Mouse (Mus musculus): ENCODE data around the gene Klf9. TPM values are rescaled to one million over a fixed set of nuclear protein-coding genes. Genes with fewer than 3 reads are reported as not detected.

The Klf9 gene
- polyA plus RNA-seq, 1 experiment from 2014 or later, result 4.6 TPM

DNA sequence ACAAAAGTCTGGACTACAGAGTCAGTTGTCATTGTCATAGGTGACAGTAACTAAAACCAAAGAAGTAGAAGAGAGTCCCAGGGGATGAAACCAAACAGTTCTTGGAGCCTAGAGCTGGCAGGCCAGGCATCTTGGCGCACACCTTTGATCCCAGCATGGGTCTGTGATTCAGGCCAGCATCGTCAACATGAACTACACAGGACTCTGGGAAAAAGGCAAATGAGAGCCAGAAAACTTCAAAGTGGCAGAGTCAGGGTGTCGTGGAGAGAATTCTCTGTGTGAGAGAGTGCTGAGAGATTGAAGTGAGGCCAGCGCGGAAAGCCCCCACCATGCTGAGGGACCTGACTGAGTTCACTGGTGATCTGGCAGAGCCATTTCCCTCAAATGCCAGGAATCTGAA lies 29.4 kb downstream of the Klf9 start:
- H3K27ac ChIP-seq, result no peak overlapping the region
- no peaks in the 10 kb centered on the region for H3K36me3 ChIP-seq
- no peaks in the 10 kb centered on the region for H3K4me1 ChIP-seq
- no peaks in the 10 kb centered on the region for H3K27me3 ChIP-seq
- H3K9ac ChIP-seq, result no peak overlapping the region
- no peaks in the 10 kb centered on the region for H3K9me3 ChIP-seq
- no peak overlapping the region for H3K4me2 ChIP-seq
- no peak overlapping the region for H3K4me3 ChIP-seq
- no peak for ATAC-seq (ENCODE audit: insufficient number of reproducible peaks, low FRiP score, low TSS enrichment, low read depth)
- WGBS, result 63% methylated on average over 5 of the region's 5 CpGs

DNA sequence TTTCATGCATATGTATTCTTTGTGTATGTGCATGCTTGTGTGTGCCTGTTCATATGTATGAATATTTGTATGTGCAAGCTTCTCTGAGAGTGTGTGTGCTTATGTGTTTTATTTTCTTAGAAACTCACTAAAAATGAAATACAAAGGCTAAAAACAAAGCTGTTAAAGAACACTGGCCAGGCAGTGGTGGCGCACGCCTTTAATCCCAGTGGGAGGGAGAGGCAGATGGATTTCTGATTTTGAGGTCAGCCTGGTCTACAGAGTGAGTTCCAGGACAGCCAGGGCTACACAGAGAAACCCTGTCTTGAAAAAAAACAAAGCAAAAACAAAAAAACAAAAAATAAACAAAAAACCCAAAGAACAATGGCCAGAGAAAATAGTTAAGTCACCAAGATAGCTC lies 30.1 kb downstream of the Klf9 start:
- Histone ChIP-seq H3K4me1 (no peaks in the 10 kb centered on the region), H3K9me3 (no peaks in the 10 kb centered on the region), H3K27me3 (no peaks in the 10 kb centered on the region), H3K4me3 (no peak overlapping the region), H3K4me2 (no peak overlapping the region), H3K9ac (no peak overlapping the region), H3K36me3 (no peaks in the 10 kb centered on the region), H3K27ac (no peak overlapping the region)
- no peak for ATAC-seq (ENCODE audit: insufficient number of reproducible peaks, low FRiP score, low TSS enrichment, low read depth)
- 78% methylated on average over 2 of the region's 2 CpGs for WGBS

- H3K9ac ChIP-seq, result no peak overlapping the region
- H3K36me3 ChIP-seq, result no peaks in the 10 kb centered on the region
- no peak overlapping the region for H3K27ac ChIP-seq
- no peak for ATAC-seq (ENCODE audit: insufficient number of reproducible peaks, low FRiP score, low TSS enrichment, low read depth)
- H3K4me2 ChIP-seq, result no peak overlapping the region
- 83% methylated on average over 3 of the region's 3 CpGs for WGBS
- H3K4me3 ChIP-seq, result no peak overlapping the region
- H3K27me3 ChIP-seq, result no peaks in the 10 kb centered on the region
- H3K4me1 ChIP-seq, result no peaks in the 10 kb centered on the region
- H3K9me3 ChIP-seq, result no peaks in the 10 kb centered on the region
Measured at GRCm38 (mm10) chr19:23175090-23175489, 34.1 kb downstream of the Klf9 start.

DNA sequence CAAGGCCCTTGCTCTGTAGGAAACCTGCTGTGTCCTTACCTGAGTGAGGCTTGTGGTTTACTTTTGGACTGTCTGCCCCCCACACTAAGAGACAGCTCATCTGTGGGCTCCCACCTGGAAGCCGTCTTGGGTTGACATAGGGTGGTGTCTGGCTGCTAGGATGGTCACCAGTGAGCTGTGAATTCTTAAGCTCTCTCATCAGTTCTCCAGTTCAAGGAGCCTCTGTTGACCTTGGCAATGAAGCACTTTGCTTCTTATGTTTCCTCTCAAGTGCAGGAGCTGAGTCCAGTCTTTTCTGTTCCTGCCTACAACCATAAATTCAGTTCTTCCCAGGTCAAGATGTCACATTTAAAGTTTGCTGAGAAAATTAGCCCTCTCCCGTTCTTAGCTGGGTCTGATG lies 34.5 kb downstream of the Klf9 start:
- no peak for ATAC-seq (ENCODE audit: insufficient number of reproducible peaks, low FRiP score, low TSS enrichment, low read depth)
- Histone ChIP-seq H3K27me3 (no peaks in the 10 kb centered on the region), H3K9me3 (no peaks in the 10 kb centered on the region), H3K9ac (no peak overlapping the region), H3K27ac (no peak overlapping the region), H3K4me3 (no peak overlapping the region), H3K36me3 (no peaks in the 10 kb centered on the region), H3K4me1 (no peaks in the 10 kb centered on the region), H3K4me2 (no peak overlapping the region)
- 59% methylated on average over 2 of the region's 2 CpGs for WGBS

DNA sequence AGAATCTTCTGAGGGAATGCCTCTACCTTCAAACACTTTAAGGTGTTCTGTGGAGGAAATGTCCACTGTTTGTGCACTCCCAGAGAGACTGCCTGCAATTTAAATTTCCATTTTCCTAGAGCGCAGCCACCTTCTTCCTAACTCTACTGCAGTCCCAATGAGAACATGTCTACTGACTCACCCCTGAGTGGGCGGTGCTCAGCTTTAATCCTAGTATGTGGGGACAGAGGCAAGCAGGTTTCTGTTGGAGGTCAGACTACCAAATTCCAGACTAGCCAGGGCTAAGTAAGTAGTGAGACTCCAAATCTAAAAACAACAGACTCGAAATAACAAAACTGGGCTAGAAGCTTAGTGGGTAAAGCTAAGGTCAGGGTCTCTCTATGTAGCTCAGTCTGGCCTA lies 37.5 kb downstream of the Klf9 start:
- 91% methylated on average over 3 of the region's 3 CpGs for WGBS
- Histone ChIP-seq H3K36me3 (peaks cover 3% of the 10 kb centered on the region; the same call in 1 of the 2 replicates), H3K27me3 (no peaks in the 10 kb centered on the region), H3K9me3 (no peaks in the 10 kb centered on the region), H3K4me3 (no peak overlapping the region), H3K27ac (no peak overlapping the region), H3K4me1 (no peaks in the 10 kb centered on the region), H3K9ac (no peak overlapping the region), H3K4me2 (no peak overlapping the region)
- ATAC-seq (ENCODE audit: insufficient number of reproducible peaks, low FRiP score, low TSS enrichment, low read depth), result no peak

GRCm38 (mm10) chr19:23183493-23183892 lies 42.5 kb downstream of the Klf9 start:
- no peaks in the 10 kb centered on the region for H3K4me1 ChIP-seq
- no peak overlapping the region for H3K27ac ChIP-seq
- H3K9ac ChIP-seq, result no peak overlapping the region
- H3K4me2 ChIP-seq, result no peak overlapping the region
- no peaks in the 10 kb centered on the region for H3K9me3 ChIP-seq
- ATAC-seq (ENCODE audit: insufficient number of reproducible peaks, low FRiP score, low TSS enrichment, low read depth), result no peak
- peaks cover 3% of the 10 kb centered on the region; the same call in 1 of the 2 replicates for H3K36me3 ChIP-seq
- 89% methylated on average over 4 of the region's 4 CpGs for whole genome bisulfite sequencing
- no peak overlapping the region for H3K4me3 ChIP-seq
- H3K27me3 ChIP-seq, result no peaks in the 10 kb centered on the region

GRCm38 (mm10) chr19:23184068-23184467 lies 43.0 kb downstream of the Klf9 start:
- Histone ChIP-seq H3K4me3 (no peak overlapping the region), H3K27ac (no peak overlapping the region), H3K27me3 (no peaks in the 10 kb centered on the region), H3K9ac (no peak overlapping the region), H3K4me2 (no peak overlapping the region), H3K9me3 (no peaks in the 10 kb centered on the region), H3K36me3 (peaks cover 3% of the 10 kb centered on the region; the same call in 1 of the 2 replicates), H3K4me1 (no peaks in the 10 kb centered on the region)
- 44% methylated on average over 4 of the region's 4 CpGs for WGBS
- ATAC-seq (ENCODE audit: insufficient number of reproducible peaks, low FRiP score, low TSS enrichment, low read depth), result no peak

DNA sequence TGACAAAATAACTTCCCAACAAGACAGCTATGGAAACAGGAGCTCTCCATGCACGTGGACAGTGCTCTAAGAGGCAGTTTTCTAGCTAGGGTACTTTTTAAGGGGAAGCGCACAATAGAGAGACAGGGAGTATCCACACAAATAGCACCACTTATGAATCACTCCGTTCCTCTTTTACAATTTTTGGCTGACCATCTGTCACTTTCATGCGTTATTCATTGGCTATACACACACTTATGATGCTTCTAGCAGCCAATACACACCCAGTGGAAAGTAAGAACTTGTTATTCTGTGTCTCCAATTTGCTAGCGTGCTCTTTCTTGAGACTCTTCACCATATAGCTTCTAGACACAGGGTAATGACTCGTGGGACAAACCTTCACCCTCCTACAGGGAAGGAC lies 46.7 kb downstream of the Klf9 start:
- Histone ChIP-seq H3K36me3 (peaks cover 3% of the 10 kb centered on the region; the same call in 1 of the 2 replicates), H3K4me3 (no peak overlapping the region), H3K4me1 (no peaks in the 10 kb centered on the region), H3K9me3 (no peaks in the 10 kb centered on the region), H3K9ac (no peak overlapping the region), H3K27ac (no peak overlapping the region), H3K4me2 (no peak overlapping the region), H3K27me3 (no peaks in the 10 kb centered on the region)
- WGBS, result 88% methylated on average over 6 of the region's 6 CpGs
- no peak for ATAC-seq (ENCODE audit: insufficient number of reproducible peaks, low FRiP score, low TSS enrichment, low read depth)

- no peak overlapping the region for H3K4me3 ChIP-seq
- 92% methylated on average over 7 of the region's 7 CpGs for WGBS
- no peaks in the 10 kb centered on the region for H3K27me3 ChIP-seq
- no peak overlapping the region for H3K27ac ChIP-seq
- H3K9me3 ChIP-seq, result no peaks in the 10 kb centered on the region
- H3K9ac ChIP-seq, result no peak overlapping the region
- H3K4me2 ChIP-seq, result no peak overlapping the region
- no peak for ATAC-seq (ENCODE audit: insufficient number of reproducible peaks, low FRiP score, low TSS enrichment, low read depth)
- no peaks in the 10 kb centered on the region for H3K36me3 ChIP-seq
- H3K4me1 ChIP-seq, result no peaks in the 10 kb centered on the region
Measured at GRCm38 (mm10) chr19:23188986-23189385, 48.0 kb downstream of the Klf9 start.

GRCm38 (mm10) chr19:23189744-23190143 lies 48.7 kb downstream of the Klf9 start:
- H3K27me3 ChIP-seq, result no peaks in the 10 kb centered on the region
- no peak overlapping the region for H3K4me2 ChIP-seq
- no peak overlapping the region for H3K9ac ChIP-seq
- no peak for ATAC-seq (ENCODE audit: insufficient number of reproducible peaks, low FRiP score, low TSS enrichment, low read depth)
- H3K27ac ChIP-seq, result no peak overlapping the region
- WGBS, result 84% methylated on average over 1 of the region's 1 CpGs
- H3K9me3 ChIP-seq, result no peaks in the 10 kb centered on the region
- H3K4me1 ChIP-seq, result no peaks in the 10 kb centered on the region
- H3K36me3 ChIP-seq, result no peaks in the 10 kb centered on the region
- no peak overlapping the region for H3K4me3 ChIP-seq

- no peaks in the 10 kb centered on the region for H3K9me3 ChIP-seq
- no peak overlapping the region for H3K9ac ChIP-seq
- 92% methylated on average over 6 of the region's 6 CpGs for WGBS
- no peaks in the 10 kb centered on the region for H3K4me1 ChIP-seq
- no peaks in the 10 kb centered on the region for H3K36me3 ChIP-seq
- H3K27me3 ChIP-seq, result no peaks in the 10 kb centered on the region
- no peak overlapping the region for H3K4me2 ChIP-seq
- H3K27ac ChIP-seq, result no peak overlapping the region
- H3K4me3 ChIP-seq, result no peak overlapping the region
- no peak for ATAC-seq (ENCODE audit: insufficient number of reproducible peaks, low FRiP score, low TSS enrichment, low read depth)
Measured at GRCm38 (mm10) chr19:23191486-23191885, 50.5 kb downstream of the Klf9 start.

DNA sequence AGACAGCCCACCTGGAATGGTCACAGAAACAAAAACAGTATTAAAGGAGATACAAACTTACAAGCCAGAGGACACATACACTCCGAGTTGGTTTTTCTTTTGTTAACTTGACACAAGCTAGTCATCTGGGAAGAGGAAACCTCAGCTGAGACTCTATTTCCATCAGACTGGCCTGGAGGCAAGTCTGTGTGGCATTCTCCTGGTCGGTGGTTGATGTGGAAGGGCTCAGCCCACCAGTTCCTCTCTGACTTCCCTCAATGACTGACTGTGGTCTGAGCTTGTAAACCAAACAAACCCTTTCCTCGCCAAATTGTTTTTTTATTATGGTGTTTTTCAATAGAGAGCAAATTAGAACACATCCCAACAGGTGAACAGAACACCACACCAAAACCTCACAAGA lies 52.0 kb downstream of the Klf9 start:
- no peaks in the 10 kb centered on the region for H3K27me3 ChIP-seq
- no peaks in the 10 kb centered on the region for H3K4me1 ChIP-seq
- H3K4me3 ChIP-seq, result no peak overlapping the region
- no peak for ATAC-seq (ENCODE audit: insufficient number of reproducible peaks, low FRiP score, low TSS enrichment, low read depth)
- 67% methylated on average over 3 of the region's 3 CpGs for WGBS
- H3K9ac ChIP-seq, result no peak overlapping the region
- H3K4me2 ChIP-seq, result no peak overlapping the region
- H3K9me3 ChIP-seq, result no peaks in the 10 kb centered on the region
- 0 out of 2 replicates have a peak, but pooled peaks cover 3% of the 10 kb centered on the region for H3K36me3 ChIP-seq
- H3K27ac ChIP-seq, result no peak overlapping the region

DNA sequence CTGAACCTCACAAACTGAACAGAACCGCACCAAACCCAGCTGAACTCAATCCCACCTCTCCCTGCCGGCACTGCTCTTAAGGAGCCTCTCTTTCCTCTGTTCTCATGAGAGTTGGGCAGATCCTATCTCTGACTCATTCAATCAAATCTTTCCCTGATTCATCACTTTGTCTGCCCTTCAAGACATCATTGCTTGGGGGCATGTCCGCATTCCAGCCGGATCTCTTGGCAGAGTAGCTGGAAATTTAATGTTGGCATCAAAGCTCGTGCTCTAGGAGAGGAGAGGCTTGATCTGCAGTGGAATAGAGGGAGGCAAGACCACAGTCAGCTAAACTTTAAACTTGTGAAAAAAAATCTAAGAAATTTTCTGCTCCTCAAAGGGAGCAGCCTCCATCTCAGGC lies 61.1 kb downstream of the Klf9 start:
- Histone ChIP-seq H3K9ac (no peak overlapping the region), H3K4me1 (no peaks in the 10 kb centered on the region), H3K4me2 (no peak overlapping the region), H3K27me3 (no peaks in the 10 kb centered on the region), H3K27ac (no peak overlapping the region), H3K4me3 (no peak overlapping the region), H3K9me3 (no peaks in the 10 kb centered on the region; the same call in 1 of the 2 replicates), H3K36me3 (peaks cover 42% of the 10 kb centered on the region)
- ATAC-seq (ENCODE audit: insufficient number of reproducible peaks, low FRiP score, low TSS enrichment, low read depth), result no peak
- WGBS, result 91% methylated on average over 5 of the region's 5 CpGs

Measured in limb, embryonic 15.5 days (tissue).